Mouse (Mus musculus) MEL (cell line): ENCODE results near the gene Gm28047. TPM values are rescaled to one million over a fixed set of nuclear protein-coding genes. Genes with fewer than 3 reads are reported as not detected.

Experiments
- DNase-seq: peaks from one replicate; pipeline ENCODE4 v3.0.0; 2011; ENCODE audit warnings: low read depth, low spot score
- H3K27ac ChIP-seq: 2 replicates; pipeline ENCODE4 v1.5.1; 2012; ENCODE audit warnings: low read depth, mild to moderate bottlenecking, control low read depth, low read length, moderate library complexity; ENCODE audit not compliant: control insufficient read depth
- H3K27me3 ChIP-seq, 2 experiments: fragments of 150-350 bp in 1 of 2; sonication (generic) in 1 of 2; 2 replicates each; pipeline ENCODE4 v1.6.1; 2012; ENCODE audit warnings: low read length in 2 of 2, mild to moderate bottlenecking in 2 of 2, improper control_type of control experiment in 1 of 2, moderate library complexity in 1 of 2; ENCODE audit not compliant: insufficient read depth in 2 of 2, control insufficient read depth in 1 of 2
- H3K36me3 ChIP-seq, 2 experiments: 2 replicates each; pipeline ENCODE4 v1.6.1; 2012 to 2014; ENCODE audit warnings: low read length in 2 of 2, improper control_type of control experiment in 1 of 2, inconsistent platforms in 1 of 2, mild to moderate bottlenecking in 1 of 2; ENCODE audit not compliant: insufficient read depth in 2 of 2, control insufficient read depth in 1 of 2
- H3K4me1 ChIP-seq, 2 experiments: fragments of 150-350 bp in 1 of 2; sonication (generic) in 1 of 2; 2 replicates each; pipeline ENCODE4 v1.6.1; 2012; ENCODE audit warnings: low read length in 2 of 2, improper control_type of control experiment in 1 of 2, mild to moderate bottlenecking in 1 of 2; ENCODE audit not compliant: insufficient read depth in 2 of 2, control insufficient read depth in 1 of 2
- H3K4me3 ChIP-seq, 2 experiments: fragments of 150-350 bp in 1 of 2; sonication (generic) in 1 of 2; 2 replicates each; pipeline ENCODE4 v1.5.1; 2012; ENCODE audit warnings: low read depth in 2 of 2, low read length in 2 of 2, mild to moderate bottlenecking in 2 of 2, moderate library complexity in 2 of 2, control low read depth in 1 of 2, improper control_type of control experiment in 1 of 2; ENCODE audit not compliant: control insufficient read depth in 1 of 2, insufficient read depth in 1 of 2
- H3K79me2 ChIP-seq: 2 replicates; pipeline ENCODE4 v1.6.1; 2012; ENCODE audit warnings: mild to moderate bottlenecking, low read length, moderate library complexity; ENCODE audit not compliant: control insufficient read depth, poor library complexity, insufficient read depth
- H3K9ac ChIP-seq: 2 replicates; pipeline ENCODE4 v1.6.1; 2012; ENCODE audit warnings: low read depth, mild to moderate bottlenecking, control low read depth, low read length, moderate library complexity; ENCODE audit not compliant: control insufficient read depth, poor library complexity, severe bottlenecking
- H3K9me3 ChIP-seq: fragments of 150-350 bp; sonication (generic); replicated peaks from 2 replicates; pipeline ENCODE4 v1.6.1; 2012; ENCODE audit warnings: mild to moderate bottlenecking, low read length, improper control_type of control experiment, moderate library complexity; ENCODE audit not compliant: insufficient read depth
- BHLHE40 ChIP-seq: IDR thresholded peaks from 2 replicates; pipeline ENCODE4 v1.6.1; 2012; ENCODE audit warnings: low read depth, mild to moderate bottlenecking, inconsistent platforms, low read length, improper control_type of control experiment, borderline replicate concordance
- CHD2 ChIP-seq: IDR thresholded peaks from 2 replicates; pipeline ENCODE4 v1.6.1; 2011; ENCODE audit warnings: low read length, improper control_type of control experiment
- ELF1 ChIP-seq: IDR thresholded peaks from 2 replicates; pipeline ENCODE4 v1.6.1; 2014; ENCODE audit warnings: low read depth, mild to moderate bottlenecking, inconsistent platforms, low read length, improper control_type of control experiment, moderate library complexity
- EP300 ChIP-seq, 2 experiments: IDR thresholded peaks; 2 replicates each; pipeline ENCODE4 v1.6.1; 2011; ENCODE audit warnings: improper control_type of control experiment in 2 of 2, low read length in 2 of 2, low read depth in 1 of 2, mild to moderate bottlenecking in 1 of 2
- ETS1 ChIP-seq: IDR thresholded peaks from 2 replicates; pipeline ENCODE4 v1.6.1; 2012; ENCODE audit warnings: low read depth, mild to moderate bottlenecking, inconsistent platforms, low read length, improper control_type of control experiment, moderate library complexity
- GABPA ChIP-seq: IDR thresholded peaks from 2 replicates; pipeline ENCODE4 v1.6.1; 2012; ENCODE audit warnings: low read depth, mild to moderate bottlenecking, inconsistent platforms, low read length, improper control_type of control experiment, moderate library complexity
- GATA1 ChIP-seq: IDR thresholded peaks from 2 replicates; pipeline ENCODE4 v1.6.1; 2011; ENCODE audit warnings: low read depth, low read length, improper control_type of control experiment
- HCFC1 ChIP-seq: IDR thresholded peaks from 2 replicates; pipeline ENCODE4 v1.6.1; 2012; ENCODE audit warnings: low read depth, mild to moderate bottlenecking, inconsistent platforms, low read length, improper control_type of control experiment, moderate library complexity
- JUND ChIP-seq: IDR thresholded peaks from 2 replicates; pipeline ENCODE4 v1.6.1; 2011; ENCODE audit warnings: low read depth, mild to moderate bottlenecking, improper control_type of control experiment, low read length
- KAT2A ChIP-seq: conservative IDR thresholded peaks from 2 replicates; pipeline ENCODE4 v1.6.1; 2012; ENCODE audit warnings: low read depth, low read length, improper control_type of control experiment, inconsistent platforms
- MAX ChIP-seq: IDR thresholded peaks from 2 replicates; pipeline ENCODE4 v1.6.1; 2011; ENCODE audit warnings: low read length, improper control_type of control experiment
- MEF2A ChIP-seq: IDR thresholded peaks from 2 replicates; pipeline ENCODE4 v1.6.1; 2014; ENCODE audit warnings: low read depth, mild to moderate bottlenecking, inconsistent platforms, low read length, improper control_type of control experiment; ENCODE audit not compliant: poor library complexity, insufficient replicate concordance, severe bottlenecking; ENCODE audit errors: extremely low read depth
- MXI1 ChIP-seq: IDR thresholded peaks from 2 replicates; pipeline ENCODE4 v1.6.1; 2011; ENCODE audit warnings: mild to moderate bottlenecking, low read depth, low read length, improper control_type of control experiment
- MYB ChIP-seq: IDR thresholded peaks from 2 replicates; pipeline ENCODE4 v1.6.1; 2011; ENCODE audit warnings: mild to moderate bottlenecking, low read depth, low read length, improper control_type of control experiment
- NRF1 ChIP-seq: IDR thresholded peaks from 2 replicates; pipeline ENCODE4 v1.6.1; 2014; ENCODE audit warnings: low read depth, mild to moderate bottlenecking, inconsistent platforms, low read length, improper control_type of control experiment, moderate library complexity; ENCODE audit not compliant: poor library complexity, insufficient read depth, severe bottlenecking
- POLR2A ChIP-seq, 2 experiments: IDR thresholded peaks; 2 replicates each; pipeline ENCODE4 v1.6.1; 2011 to 2012; ENCODE audit warnings: low read length in 2 of 2, mild to moderate bottlenecking in 2 of 2, control low read depth in 1 of 2, improper control_type of control experiment in 1 of 2, low read depth in 1 of 2, moderate library complexity in 1 of 2; ENCODE audit not compliant: control insufficient read depth in 1 of 2, insufficient read depth in 1 of 2, poor library complexity in 1 of 2
- POLR2AphosphoS2 ChIP-seq: IDR thresholded peaks from 2 replicates; pipeline ENCODE4 v1.6.1; 2011; ENCODE audit warnings: low read length, improper control_type of control experiment
- POLR2AphosphoS5 ChIP-seq: IDR thresholded peaks from 2 replicates; pipeline ENCODE4 v1.6.1; 2012; ENCODE audit warnings: low read depth, borderline replicate concordance, mild to moderate bottlenecking, inconsistent platforms, low read length, moderate library complexity, mixed read lengths
- RAD21 ChIP-seq: IDR thresholded peaks from 2 replicates; pipeline ENCODE4 v1.6.1; 2011; ENCODE audit warnings: mild to moderate bottlenecking, low read depth, low read length, improper control_type of control experiment
- RCOR1 ChIP-seq: IDR thresholded peaks from 2 replicates; pipeline ENCODE4 v1.6.1; 2012; ENCODE audit warnings: low read depth, mild to moderate bottlenecking, inconsistent platforms, low read length, improper control_type of control experiment
- TAL1 ChIP-seq: IDR thresholded peaks from 2 replicates; pipeline ENCODE4 v1.6.1; 2012; ENCODE audit warnings: mild to moderate bottlenecking, inconsistent platforms, low read length, moderate library complexity, mixed read lengths
- TBP ChIP-seq: IDR thresholded peaks from 2 replicates; pipeline ENCODE4 v1.8.0; 2011; ENCODE audit warnings: low read depth, low read length, improper control_type of control experiment
- TCF12 ChIP-seq: IDR thresholded peaks from 2 replicates; pipeline ENCODE4 v1.6.1; 2014; ENCODE audit warnings: low read depth, mild to moderate bottlenecking, inconsistent platforms, low read length, improper control_type of control experiment, moderate library complexity
- USF1 ChIP-seq: IDR thresholded peaks from 2 replicates; pipeline ENCODE4 v1.6.1; 2014; ENCODE audit warnings: low read depth, mild to moderate bottlenecking, inconsistent platforms, low read length, improper control_type of control experiment, moderate library complexity
- USF2 ChIP-seq, 2 experiments: IDR thresholded peaks; 2 replicates each; pipeline ENCODE4 v1.6.1; 2011 to 2012; ENCODE audit warnings: improper control_type of control experiment in 2 of 2, low read length in 2 of 2, borderline replicate concordance in 1 of 2, inconsistent platforms in 1 of 2, low read depth in 1 of 2, mild to moderate bottlenecking in 1 of 2; ENCODE audit not compliant: insufficient read depth in 1 of 2
- ZMIZ1 ChIP-seq: IDR thresholded peaks from 2 replicates; pipeline ENCODE4 v1.6.1; 2012; ENCODE audit warnings: low read depth, mild to moderate bottlenecking, inconsistent platforms, low read length, improper control_type of control experiment, moderate library complexity
- polyA plus RNA-seq, 2 experiments: library from polyadenylated mRNA; stranded (reverse) in 1 of 2; unstranded in 1 of 2; fragments of >175 nt in 1 of 2; fragments of >200 nt in 1 of 2; gene quantifications; 2 replicates each; pipeline versions ENCODE4 v1.2.1 to v1.2.4; 2012; ENCODE audit warnings: low replicate concordance in 2 of 2, low read depth in 1 of 2; ENCODE audit not compliant: insufficient read length in 2 of 2, insufficient read depth in 1 of 2, missing spikeins in 1 of 2
- total RNA-seq: library from RNA; depleted of rRNA; stranded (reverse); fragments of 300-350 nt; gene quantifications from 2 replicates; pipeline ENCODE4 v1.2.3, GENCODE M21; 2012

Gene Gm28047
- total and polyA plus RNA-seq, 3 experiments = 0.52 TPM; not detected in 2

DNA sequence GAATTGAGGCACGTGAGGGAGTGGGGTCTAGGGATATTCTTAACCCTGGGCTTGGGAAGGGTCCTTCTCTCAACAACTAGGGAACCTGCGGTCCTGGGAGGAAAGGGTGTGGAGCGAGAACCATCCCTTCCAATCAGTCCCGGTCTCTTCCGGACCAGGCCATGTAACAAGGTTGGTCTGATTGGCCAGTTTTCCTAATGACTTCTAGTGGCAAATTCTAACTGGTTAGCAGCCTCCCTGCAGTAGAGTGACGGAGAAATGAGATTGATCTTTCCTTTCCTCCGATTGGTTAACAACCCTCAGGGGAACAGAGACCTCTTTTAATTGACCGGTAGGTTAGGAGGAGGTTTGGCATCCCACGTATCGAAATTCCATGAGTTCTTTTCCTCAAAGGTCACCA, 48.7 kb upstream of the Gm28047 start:
- no peak overlapping the region for H3K4me3 ChIP-seq
- H3K4me1 ChIP-seq = peaks cover 4 to 10% of the 10 kb centered on the region in 2 experiments
- H3K36me3 ChIP-seq = peaks cover 5 to 17% of the 10 kb centered on the region in 2 experiments
- no peak for DNase-seq
- peaks cover 16% of the 10 kb centered on the region for H3K79me2 ChIP-seq
- H3K27ac ChIP-seq = no peak overlapping the region
- TF ChIP-seq ZMIZ1 (no peak), ETS1 (no peak), MYB (no peak), MAX (no peak), TBP (no peak), TCF12 (no peak), MEF2A (no peak), USF1 (no peak), GATA1 (no peak), RAD21 (no peak), MXI1 (no peak), USF2 (IDR thresholded peaks at IDR 0.05; ENCODE audit: borderline replicate concordance in 1 of 2, insufficient read depth in 1 of 2, low read depth in 1 of 2, low read length in 2 of 2) (no peak), CHD2 (no peak), EP300 (IDR thresholded peaks at IDR 0.05; ENCODE audit: low read depth in 1 of 2, low read length in 2 of 2) (no peak), ELF1 (no peak), GABPA (no peak)
- no peak overlapping the region for H3K9ac ChIP-seq
- H3K9me3 ChIP-seq = no peaks in the 10 kb centered on the region
- peaks cover 0 to under 1% of the 10 kb centered on the region in 2 experiments; a peak in 1 of 4 replicates for H3K27me3 ChIP-seq

GRCm38 (mm10) chr15:102672215-102673071, 47.6 kb upstream of the Gm28047 start, which contains the start of gene Atp5g2:
Gene Atp5g2 (minus strand): TSS chr15:102672352.
- TF ChIP-seq KAT2A = no peak
- TF ChIP-seq TBP = no peak
- TF ChIP-seq RCOR1 = no peak
- no peak for TF ChIP-seq NRF1
- TF ChIP-seq HCFC1 = no peak
- no peak for TF ChIP-seq POLR2A (IDR thresholded peaks at IDR 0.05; ENCODE audit: control insufficient read depth in 1 of 2, insufficient read depth in 1 of 2, low read depth in 1 of 2, low read length in 2 of 2, poor library complexity in 1 of 2)
- no peak for TF ChIP-seq POLR2AphosphoS5
- no peak for TF ChIP-seq JUND
- TF ChIP-seq BHLHE40 = no peak
- TF ChIP-seq POLR2AphosphoS2 = no peak
- TF ChIP-seq RAD21 = no peak
- no peak for TF ChIP-seq CHD2
- TF ChIP-seq GATA1 = no peak
- no peak for TF ChIP-seq TAL1
- Histone ChIP-seq H3K27me3 (no peaks in the 10 kb centered on the region), H3K9ac (peak within 1 kb of the TSS; percentile 48), H3K27ac (no peak within 1 kb of the TSS), H3K79me2 (peaks cover 19% of the 10 kb centered on the region), H3K4me3 (peak within 1 kb of the TSS in 1 of 2 experiments; percentile 17; a peak in 1 of 4 replicates), H3K36me3 (peaks cover 8 to 22% of the 10 kb centered on the region in 2 experiments), H3K4me1 (peaks cover 4 to 10% of the 10 kb centered on the region in 2 experiments), H3K9me3 (no peaks in the 10 kb centered on the region)
- no peak for DNase-seq
